Mouse (Mus musculus) cortical plate, adult 2 months (tissue): ENCODE data around the gene Figla.

ENCODE experiments used
- CTCF ChIP-seq: fragments of 200-500 bp; IDR thresholded peaks from 2 replicates; pipeline ENCODE4 v1.5.1; 2011; ENCODE audit warnings: mild to moderate bottlenecking, control low read depth, low read length; ENCODE audit not compliant: insufficient read depth; ENCODE audit errors: extremely low read depth
- POLR2A ChIP-seq: fragments of 200-500 bp; IDR thresholded peaks from 2 replicates; pipeline ENCODE4 v1.6.1; 2011; ENCODE audit warnings: mild to moderate bottlenecking, low read length, control low read depth; ENCODE audit not compliant: insufficient read depth; ENCODE audit errors: extremely low read depth

- no peak for TF ChIP-seq CTCF
- no peak for TF ChIP-seq POLR2A
Observed at GRCm38 (mm10) chr6:86038901-86039300, 22.9 kb downstream of the Figla start.
